Mouse (Mus musculus) NIH3T3 (cell line): ENCODE results near the gene Foxp1.

Experiments used
- DNase-seq: peaks from one replicate; pipeline ENCODE4 v3.0.0-alpha.2; 2012; ENCODE audit warnings: low read depth

Gene Foxp1

DNA sequence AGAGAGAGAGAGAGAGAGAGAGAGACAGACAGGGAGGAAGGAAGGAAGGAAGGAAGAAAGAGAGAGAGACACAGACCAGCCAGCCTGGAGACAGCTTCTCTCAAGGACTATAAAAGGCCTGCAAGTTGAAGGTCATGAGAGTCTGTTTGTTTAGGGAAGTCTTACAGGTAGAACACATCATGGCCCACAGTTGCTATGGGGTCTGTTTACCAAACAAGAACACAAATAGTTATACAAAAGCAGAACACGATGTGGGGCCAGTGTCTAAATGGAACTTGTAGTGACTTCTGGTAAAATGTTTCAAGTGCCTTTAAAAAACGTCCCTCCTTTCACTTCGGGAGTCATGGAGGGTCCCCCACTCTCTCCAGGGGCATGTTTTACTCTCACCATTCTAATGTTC is 529.3 kb downstream of the Foxp1 start:
- DNase-seq, result no peak

DNA sequence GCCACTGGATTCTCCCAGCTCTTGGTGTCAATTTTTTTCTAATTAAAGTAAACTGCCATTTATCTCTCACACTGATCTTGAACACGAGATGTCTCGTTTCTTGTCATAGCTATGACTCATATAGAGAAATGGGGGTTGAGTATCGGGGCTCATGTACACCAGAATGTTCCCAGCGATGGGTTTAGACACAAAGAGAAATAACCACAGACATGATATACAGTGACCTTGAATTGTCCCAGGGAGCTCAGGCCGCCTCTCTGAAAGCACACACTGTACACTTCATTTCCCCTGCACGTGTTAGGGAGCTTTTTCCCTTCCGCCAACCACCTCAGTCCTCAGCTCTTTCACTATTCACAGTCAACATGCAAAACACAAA is 529.8 kb downstream of the Foxp1 start:
- no peak for DNase-seq

DNA sequence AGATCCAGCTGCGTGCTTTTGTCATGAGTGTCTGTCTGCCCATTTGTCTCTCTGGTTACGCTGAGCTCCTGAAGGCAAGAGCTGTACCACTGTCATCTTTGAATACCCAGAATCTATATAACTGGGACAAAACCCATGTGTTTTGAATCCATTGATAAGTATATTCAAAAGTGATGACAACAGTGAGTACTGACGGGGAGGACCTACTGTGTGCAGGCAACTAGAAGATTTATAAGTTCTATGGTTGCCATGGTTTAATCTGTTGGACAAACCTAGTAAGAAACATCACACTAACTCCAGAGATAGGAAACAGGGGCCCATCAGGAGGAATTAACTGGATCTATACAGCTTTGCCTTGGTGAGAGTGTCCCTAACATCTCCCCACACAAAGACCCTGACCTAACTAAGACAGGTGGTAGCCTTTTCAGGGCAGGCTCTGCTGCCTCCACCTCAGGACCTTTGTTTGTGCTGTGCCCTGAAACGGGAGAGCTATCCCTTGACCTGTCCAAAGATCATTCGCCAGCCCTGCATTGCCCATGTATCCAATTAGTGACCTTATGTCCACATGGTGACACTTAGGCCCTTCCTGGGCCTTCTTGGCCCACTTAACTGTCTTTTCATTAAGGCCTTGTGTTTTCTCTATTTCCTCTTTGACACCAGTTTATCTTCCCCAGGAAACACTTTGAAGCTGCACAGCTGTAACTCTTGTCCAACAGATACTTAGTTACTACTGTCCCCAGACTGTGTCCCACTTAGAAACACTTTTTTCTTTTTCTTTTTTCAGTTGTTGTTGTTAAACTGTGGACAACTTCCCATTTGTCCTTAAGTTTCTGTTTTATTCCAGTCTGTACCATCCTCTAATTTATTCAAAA is 530.4 kb downstream of the Foxp1 start:
- no peak for DNase-seq

DNA sequence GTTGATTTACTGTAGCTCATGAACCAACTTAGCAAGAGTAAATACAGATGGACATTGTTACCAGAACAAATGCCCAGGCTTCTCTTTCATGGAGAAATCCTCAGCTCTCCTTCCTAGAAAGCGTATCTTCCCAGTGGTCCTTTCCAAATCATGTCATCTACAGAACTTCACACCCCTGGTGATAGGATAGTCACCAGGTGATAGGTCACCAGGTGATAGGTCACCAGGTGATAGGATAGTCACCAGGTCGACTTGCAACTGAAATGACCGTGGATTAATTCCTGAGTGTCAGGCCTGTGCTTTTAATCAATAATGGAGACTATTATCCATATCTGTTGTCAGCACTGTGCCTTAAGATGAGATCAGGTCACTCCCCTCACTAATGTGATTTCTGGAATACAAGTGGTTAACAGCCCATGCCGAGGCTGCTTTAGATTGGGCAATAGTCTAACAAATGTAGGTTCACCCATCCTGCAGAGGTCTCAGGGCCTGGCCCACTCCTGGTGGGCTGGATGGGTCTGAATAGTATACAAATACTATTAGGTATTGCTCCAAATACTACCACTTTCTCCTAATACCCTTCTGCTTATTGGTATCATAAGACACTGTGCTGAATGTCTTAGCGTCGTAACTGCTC is 534.9 kb downstream of the Foxp1 start:
- DNase-seq, result no peak

DNA sequence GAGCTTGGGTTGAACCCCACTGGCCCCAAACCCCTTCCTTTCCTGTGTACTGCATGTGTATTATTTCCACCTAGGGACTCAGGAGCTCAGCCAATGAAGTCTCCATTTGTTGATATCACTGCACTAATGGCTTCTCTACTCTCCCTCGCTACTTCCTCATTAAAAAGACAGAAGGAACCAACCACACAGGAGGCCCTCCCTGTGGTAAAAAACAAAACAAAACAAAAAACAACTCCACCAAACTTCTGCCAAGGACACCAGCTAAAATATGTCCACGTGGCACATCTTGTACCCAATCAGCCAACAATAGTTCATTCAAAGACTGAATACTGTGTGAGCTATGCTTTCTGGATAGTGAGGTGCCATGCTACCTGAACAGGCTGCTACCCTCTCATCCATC is 537.1 kb downstream of the Foxp1 start:
- DNase-seq, result no peak

DNA sequence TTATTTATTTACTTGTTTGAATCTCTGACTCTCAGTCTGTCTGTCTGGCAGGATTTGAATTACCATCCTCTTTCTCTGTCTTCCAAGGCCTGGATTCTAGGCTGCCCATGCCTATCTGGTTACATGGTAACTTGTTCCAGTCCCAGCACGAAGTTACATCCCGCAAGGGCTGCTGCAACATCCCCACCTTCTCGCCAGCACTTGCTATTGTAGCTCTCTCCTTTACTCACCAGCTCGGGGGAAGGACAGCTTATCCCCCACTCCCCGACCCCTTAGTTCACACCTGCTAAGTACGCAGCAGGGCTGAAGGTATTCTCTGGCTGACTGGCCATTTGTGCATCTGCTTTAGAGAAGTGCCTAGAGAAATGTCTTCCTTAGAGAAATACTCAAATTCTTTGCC is 537.9 kb downstream of the Foxp1 start:
- no peak for DNase-seq

DNA sequence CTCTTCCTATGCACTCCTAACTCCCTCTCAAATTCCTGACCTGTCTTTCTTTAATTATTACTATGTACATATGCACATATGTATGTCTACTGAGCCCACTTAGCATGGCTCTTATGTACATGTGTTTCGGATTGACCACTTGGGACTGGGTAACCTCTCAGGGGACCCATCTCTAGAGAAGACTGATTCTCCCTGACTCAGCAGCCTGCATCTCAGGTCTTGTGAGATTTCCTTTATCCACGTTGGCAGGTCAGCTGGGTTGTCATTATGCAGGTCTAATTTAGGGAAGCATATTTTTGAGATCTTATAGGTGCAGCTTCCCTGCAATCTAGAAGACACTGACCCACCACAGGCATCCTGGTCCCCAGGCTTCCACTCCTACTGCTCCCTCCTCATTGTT is 538.5 kb downstream of the Foxp1 start:
- no peak for DNase-seq

DNA sequence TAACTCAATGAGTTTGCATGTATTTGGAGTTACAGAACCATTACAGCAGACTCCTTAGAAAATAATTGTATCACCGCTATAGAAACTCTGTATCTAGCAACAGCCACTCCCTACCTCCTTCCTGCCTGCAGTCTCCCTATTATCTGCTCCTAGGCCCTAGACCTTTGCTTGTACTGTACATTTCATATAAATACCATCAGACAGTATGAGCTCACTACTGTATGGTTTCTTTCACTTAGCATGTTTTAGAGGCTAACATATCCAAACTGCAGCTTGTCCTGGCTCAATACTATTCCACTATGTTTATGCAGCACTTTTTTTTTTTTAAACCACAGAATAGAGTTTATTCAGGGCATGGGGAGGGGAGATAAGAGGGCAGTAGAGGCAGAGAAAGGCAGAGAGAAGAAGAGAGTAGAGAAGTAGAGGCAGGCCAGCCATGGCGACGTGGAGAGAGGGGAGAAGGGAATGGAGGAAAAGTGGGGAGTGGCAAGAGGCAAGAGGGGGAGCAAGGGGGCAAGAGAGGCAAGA is 539.1 kb downstream of the Foxp1 start:
- DNase-seq, result no peak

DNA sequence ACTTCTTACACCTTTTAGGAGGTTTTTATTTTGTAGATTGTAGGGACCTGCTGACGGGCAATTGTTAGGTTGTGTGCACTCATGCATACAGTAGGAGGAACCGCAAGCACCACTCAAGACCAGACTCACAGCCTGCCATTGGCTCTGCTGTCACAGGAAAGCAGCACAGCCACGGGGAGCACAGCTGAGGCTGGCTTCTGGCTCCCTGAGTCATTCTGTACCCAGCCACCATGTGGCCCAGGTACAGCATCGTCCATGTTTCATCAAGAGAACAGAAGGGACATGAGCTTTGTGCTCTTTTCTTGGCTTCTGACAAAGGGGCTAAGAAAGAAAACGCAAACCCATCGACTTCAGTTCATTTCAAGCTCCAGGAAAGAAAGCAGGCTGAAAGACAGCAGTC is 541.3 kb downstream of the Foxp1 start:
- no peak for DNase-seq

DNA sequence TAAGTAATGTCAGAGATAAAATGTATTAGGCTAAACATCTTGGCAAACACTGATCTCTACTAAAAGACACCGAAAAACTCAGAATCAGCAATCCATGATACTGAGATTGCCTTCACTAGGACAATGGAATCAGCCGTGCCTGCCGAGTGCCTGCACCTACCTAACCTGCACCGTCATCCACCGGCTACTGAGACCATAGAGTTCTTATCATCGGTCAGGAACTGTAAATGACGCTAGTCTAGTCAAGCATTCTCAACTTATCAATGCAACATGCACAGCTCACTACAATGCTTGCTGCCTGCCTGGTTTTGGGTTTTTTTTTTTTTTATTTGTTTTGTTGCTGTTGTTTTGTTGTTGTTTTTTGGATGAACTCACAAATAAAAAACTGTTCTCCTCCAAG is 542.1 kb downstream of the Foxp1 start:
- no peak for DNase-seq

DNA sequence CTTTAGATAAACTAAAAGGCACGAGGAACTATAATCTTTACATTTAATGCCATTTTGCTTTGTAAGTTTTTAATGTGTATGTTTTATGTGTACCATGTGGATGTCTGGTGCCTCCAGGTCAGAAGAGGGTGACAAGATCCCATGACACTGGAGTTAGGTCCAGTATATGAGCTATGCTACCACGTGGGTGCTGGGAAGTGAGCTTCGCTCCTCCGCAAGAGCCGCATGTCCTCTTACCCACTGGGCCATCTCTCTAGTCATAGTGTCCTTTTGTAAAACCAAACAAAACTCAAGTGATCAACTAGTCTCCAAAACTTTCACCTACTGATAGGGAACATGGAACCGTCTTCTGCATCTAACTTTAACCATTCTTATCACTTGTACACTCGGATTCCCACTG is 542.5 kb downstream of the Foxp1 start:
- no peak for DNase-seq

DNA sequence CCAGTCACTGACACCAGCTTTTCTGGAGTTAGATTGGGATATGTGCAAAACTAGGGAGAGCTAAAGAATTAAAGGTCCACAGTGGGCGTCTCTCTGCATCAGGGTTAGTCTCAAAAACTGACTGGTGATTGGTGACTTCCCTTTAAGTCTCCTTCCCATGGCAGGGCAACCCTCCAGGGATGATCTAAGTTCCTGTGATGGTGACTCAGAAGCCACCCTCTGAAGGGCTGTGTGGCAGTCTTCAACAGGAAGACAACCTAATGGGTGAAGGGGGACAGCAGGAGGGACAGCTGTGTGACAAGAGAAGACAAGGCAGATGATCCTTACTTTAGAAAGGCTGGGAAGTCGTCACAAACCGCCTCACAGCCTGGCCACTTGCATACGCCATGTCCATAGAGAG is 544.7 kb downstream of the Foxp1 start:
- DNase-seq, result no peak

DNA sequence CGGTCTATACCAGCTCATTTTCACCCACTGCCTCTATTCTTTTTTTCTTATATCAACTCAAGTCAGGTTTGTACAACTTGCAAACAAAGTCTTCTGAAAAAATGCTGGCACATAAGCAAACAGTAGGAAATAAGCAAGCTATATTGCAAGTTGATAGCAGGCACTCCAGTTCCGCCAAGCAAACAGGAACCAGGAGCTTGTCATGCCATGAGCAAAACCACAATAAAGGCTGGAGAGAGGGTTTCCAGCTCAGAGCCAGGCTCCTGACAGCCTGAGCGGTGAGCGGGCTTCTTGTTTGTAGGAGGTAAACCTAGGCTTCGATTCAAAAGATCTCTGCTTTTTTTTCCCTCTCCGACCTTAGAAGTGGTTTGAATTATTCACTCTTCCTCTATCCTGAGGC is 546.6 kb downstream of the Foxp1 start:
- DNase-seq, result no peak

DNA sequence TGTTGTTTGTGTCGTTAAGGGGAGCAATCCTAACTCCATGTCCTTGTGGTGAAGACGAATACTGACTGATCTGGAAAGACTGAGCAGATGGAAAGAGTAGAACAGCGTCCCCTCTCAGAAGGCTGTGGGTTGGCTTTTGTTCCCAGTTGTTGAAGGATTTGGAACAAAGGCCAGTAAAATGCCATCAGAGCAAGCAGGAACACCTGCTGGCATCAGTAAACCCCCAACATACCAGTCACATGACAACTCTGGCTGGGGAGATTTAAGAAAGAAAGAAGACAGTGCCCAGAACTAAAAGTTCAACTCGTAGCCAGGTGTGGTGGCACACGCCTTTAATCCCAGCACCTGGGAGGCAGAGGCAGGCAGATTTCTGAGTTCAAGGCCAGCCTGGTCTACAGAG is 549.1 kb downstream of the Foxp1 start:
- no peak for DNase-seq

DNA sequence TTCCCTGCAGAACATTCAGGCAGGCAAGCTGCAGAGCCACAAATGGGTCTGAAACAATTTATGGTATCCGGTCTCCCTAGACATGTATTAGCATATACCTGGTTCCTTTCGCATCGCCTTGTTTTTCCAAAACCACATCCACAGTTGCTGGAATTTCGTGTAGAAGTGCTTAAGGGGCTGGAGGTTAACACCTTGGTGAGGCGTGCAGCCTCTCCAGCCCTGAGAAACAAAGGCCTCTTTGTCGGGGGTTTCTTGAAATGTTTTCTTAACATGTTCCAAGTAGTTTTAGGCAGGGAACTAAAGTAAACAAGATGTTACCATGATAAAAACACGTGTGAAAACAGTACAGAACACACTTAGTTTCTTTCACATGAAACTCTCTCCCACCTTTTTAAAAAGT is 550.1 kb downstream of the Foxp1 start:
- no peak for DNase-seq

DNA sequence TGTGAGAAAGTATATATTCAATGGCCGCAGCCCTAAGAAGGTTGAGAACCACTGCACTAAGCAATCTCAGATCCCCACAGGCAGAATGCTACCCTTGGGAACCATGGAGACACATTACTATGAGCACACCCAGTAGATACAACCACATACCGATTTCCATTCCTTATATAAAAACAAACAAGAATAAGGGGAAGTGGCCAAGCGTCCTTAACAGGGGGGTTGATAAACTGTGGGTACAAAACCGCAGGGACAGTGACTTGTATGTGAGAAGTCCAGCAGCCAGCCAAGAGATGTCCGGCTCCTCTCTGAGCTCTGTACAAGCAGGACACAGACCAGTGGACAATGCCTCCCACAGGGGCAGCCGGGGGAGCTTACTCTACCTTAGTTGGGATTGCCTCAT is 563.2 kb downstream of the Foxp1 start:
- DNase-seq, result no peak

DNA sequence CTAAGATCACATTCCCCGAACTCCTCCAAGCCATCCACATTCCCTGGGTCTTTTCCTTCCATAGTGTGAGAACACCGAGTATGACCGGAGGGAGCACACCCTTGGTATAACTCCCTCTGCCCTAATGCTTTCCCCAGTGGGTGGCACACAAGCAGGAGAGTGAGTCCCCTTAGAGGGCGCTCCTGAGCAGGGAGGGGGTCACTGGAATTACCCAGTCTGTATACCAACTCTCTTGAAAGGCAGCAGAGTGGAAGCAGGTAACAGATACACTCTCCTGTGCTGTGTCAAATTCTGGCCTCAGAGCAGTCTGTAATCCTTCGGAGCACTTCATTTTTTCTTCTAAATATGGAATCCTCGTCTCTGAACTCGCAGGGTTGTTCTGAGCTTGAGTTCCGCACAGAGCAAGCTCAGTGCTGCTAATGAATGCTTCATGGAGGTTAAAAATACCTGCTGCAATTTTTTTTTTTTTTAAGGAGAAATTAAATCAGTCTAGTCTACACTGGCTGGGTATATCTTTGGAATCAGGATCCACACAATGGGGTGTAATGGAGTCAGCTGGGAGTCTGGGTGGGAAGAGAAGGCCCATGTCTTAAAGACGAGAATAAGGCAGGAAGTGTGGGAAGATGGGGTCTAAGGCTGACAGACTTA is 565.9 kb downstream of the Foxp1 start:
- DNase-seq, result no peak

DNA sequence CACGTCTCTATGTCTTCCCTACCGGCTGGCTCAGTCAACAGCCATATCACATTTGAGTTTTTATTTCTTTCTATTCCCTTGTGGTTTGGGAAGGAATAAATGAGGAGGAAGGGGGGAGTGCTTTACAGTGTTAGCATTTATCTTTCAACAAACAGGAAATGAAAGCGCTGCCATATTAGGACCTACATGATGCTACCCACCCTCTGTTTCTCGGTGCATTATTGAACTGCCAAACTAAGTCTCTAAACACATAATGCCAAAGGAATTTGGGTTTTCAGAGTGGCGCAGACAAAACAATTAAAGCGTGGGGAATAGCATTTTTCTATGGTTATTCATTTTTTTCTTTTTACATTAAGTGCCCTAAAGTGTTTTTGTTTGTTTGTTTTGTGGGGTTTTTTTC is 566.8 kb downstream of the Foxp1 start:
- DNase-seq, result peak; percentile 24

DNA sequence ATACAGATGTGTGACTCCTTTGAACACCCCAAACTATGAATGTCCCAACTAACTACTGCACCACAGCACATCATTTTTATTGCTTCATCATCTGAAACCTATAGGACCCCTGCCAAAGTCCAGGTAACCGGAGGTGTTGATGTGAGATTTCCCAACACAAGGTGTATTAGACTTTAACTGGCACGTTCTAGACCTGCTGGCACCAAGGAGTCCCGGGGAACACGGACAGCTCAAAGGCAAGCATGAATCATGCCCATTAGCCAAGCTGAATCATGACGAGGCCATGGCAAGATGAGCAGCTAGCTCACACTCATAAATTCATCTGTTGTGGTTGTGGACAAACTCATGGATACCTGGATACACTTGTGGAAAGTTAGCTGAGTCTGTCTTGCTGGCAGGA is 568.1 kb downstream of the Foxp1 start:
- DNase-seq, result no peak

DNA sequence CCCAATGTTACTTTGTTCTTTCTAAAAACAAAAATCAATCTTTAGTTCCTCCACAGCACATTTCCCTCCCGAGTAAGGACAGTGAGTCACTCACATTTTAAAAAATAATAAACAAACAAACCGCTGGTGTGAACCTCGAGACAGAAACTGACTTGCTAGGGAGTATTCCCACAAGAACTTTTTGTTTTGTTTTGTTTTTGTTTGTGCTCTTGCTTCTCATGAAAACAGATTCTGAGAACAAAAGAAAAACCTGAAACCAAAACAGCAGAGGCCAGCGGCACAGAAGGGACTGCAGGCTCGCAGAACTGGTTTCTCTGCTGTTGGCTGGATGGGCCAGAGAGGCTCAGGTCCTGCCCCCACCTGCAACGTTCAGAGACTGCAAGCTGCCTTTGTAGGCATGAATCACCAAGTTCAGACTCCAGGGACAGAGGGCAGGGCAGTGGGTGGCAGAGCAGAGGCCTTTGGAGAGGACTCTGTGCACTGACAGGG is 572.8 kb downstream of the Foxp1 start:
- peak; percentile 62 for DNase-seq

DNA sequence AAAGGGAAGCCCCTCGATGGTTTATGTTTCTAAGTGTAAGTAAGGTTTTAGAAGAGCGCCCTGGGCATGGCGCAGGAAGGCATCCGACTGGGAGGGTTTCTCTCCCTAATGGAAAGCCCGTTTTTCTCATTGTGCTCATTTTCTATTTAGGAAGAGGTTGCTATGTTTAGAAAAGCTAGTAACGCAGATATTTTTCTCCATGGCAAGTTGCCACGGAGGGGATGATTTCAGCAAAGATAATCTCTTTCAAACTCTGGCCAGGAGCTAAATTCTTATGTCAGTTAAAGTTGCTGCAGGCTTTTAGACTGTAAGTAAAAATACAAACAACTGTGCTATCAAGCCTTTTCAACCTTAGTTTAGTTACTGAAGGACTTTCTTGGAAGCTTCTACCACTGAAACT is 573.2 kb downstream of the Foxp1 start:
- DNase-seq, result peak; percentile 64

DNA sequence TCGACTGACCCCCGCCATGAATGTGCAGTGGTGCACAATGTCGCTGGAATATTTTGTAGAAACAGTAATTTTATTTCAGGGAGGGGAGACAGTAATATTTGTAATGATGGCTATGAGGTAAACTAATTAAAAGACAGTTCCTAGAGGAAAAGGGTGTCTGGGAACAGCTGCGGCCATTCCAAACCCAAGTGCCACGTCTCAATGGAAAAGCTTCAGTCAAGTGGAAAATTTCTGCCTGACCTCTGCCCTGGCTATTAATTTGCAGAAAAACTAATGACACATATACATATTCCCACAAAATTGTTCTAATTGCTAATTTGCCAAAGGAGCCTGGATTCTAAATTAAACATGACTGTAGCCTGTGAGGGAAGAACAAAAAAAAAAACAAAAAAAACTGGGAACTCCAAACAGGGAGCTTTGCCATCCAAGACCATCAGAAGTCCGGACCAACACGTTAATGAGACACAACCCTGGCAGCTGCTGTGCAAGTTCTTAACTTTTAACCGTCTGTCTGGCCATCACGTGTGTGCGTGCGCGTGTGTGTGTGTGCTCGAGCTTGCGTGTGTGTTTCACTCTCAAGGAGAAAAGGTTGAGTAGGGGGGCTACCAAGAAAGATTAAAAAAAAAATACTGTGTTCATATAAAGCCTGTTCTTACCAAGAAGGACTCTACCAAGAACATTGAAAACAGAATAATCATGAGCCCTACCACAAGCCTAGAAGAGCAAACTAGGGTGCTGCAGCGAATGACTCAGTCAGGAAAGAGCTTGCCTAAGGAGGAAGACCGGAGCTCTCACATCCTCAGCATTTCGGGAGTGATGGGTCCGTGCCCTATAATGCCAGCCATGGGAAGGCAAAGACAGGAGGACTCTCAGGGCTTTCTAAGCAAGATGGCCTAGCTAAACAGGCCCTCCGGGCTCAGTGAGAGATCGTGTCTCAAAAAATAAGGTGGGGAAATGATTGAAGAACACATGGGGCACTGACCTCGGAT is 574.1 kb downstream of the Foxp1 start:
- DNase-seq, result no peak
